Mouse (Mus musculus) myocyte (in vitro differentiated cells): ENCODE results near the gene Ghdc.

Experiments
- CEBPB ChIP-seq: IDR thresholded peaks from 2 replicates; pipeline ENCODE4 v1.6.1; 2011; ENCODE audit warnings: mild to moderate bottlenecking, moderate library complexity; ENCODE audit not compliant: poor library complexity, insufficient read depth, severe bottlenecking
- E2F4 ChIP-seq: IDR thresholded peaks from one replicate; pipeline ENCODE4 v1.6.1; 2011; ENCODE audit warnings: mild to moderate bottlenecking, control low read depth, moderate library complexity; ENCODE audit not compliant: insufficient read depth
- MAX ChIP-seq: IDR thresholded peaks from one replicate; pipeline ENCODE4 v1.6.1; 2011; ENCODE audit warnings: low read depth, mild to moderate bottlenecking, control low read depth
- MYOD1 ChIP-seq, 3 experiments: IDR thresholded peaks; one replicate each; pipeline ENCODE4 v1.6.1; 2011; ENCODE audit warnings: control low read depth in 2 of 3, low read depth in 2 of 3, mild to moderate bottlenecking in 2 of 3, moderate library complexity in 1 of 3; ENCODE audit not compliant: insufficient read length in 2 of 3, control insufficient read depth in 1 of 3
- MYOG ChIP-seq, 3 experiments: IDR thresholded peaks; one replicate each; pipeline ENCODE4 v1.6.1; 2011; ENCODE audit warnings: control low read depth in 2 of 3, low read depth in 2 of 3, mild to moderate bottlenecking in 2 of 3; ENCODE audit not compliant: insufficient read length in 2 of 3, control insufficient read depth in 1 of 3, insufficient read depth in 1 of 3
- POLR2A ChIP-seq: IDR thresholded peaks from one replicate; pipeline ENCODE4 v1.6.1; 2011; ENCODE audit warnings: low read depth, mild to moderate bottlenecking, control low read depth, moderate library complexity; ENCODE audit not compliant: insufficient read length
- POLR2AphosphoS2 ChIP-seq: IDR thresholded peaks from one replicate; pipeline ENCODE4 v1.6.1; 2011; ENCODE audit warnings: low read depth, control low read depth; ENCODE audit not compliant: insufficient read length
- REST ChIP-seq: IDR thresholded peaks from one replicate; pipeline ENCODE4 v1.6.1; 2011; ENCODE audit warnings: mild to moderate bottlenecking, control low read depth, moderate library complexity; ENCODE audit not compliant: insufficient read depth, insufficient read length
- TCF12 ChIP-seq: IDR thresholded peaks from one replicate; pipeline ENCODE4 v1.6.1; 2011; ENCODE audit warnings: mild to moderate bottlenecking, control low read depth; ENCODE audit not compliant: poor library complexity, insufficient read depth, severe bottlenecking
- USF1 ChIP-seq: IDR thresholded peaks from one replicate; pipeline ENCODE4 v1.6.1; 2011; ENCODE audit warnings: low read depth, mild to moderate bottlenecking, control low read depth, moderate library complexity

DNA sequence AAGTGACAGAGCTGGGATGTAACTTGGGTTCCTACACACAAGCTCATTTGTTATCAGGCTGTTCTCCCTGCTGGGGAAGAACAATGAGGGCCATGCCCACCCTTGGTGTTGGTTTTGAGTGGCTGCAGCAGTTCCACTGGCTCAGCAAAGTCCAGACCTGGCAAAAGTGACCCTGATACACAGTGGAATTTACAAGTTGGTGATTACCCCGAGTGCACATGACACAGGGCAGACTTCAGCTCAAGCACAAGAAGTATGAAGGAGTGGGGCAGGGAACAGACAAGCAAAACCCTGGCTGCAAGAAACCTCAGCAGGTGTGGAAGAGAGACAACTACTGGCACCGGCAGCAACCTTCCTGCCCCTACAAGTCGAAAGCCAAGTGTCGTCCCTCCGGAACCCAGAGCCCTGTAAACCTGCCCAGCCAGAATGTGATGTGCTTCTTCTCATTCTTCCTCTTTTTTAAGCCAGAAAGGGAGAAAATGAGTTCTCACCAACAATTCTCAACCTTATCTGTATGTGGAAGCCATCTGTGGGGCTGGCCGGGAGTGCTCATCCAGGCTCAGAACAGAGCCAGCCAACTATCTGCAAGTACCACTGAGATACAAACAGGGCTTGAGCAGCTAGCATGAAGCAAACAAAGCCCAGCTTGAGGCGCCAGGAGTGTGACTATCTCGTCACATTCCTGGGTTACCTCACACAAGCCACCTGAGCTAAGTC is 48.8 kb downstream of the Ghdc start:
- no peak for TF ChIP-seq POLR2A
- no peak for TF ChIP-seq E2F4
- TF ChIP-seq POLR2AphosphoS2 = no peak
- TF ChIP-seq MAX = no peak
- no peak for TF ChIP-seq MYOD1 (IDR thresholded peaks at IDR 0.05; ENCODE audit: control insufficient read depth in 1 of 3, insufficient read length in 2 of 3, low read depth in 2 of 3)
- TF ChIP-seq CEBPB = no peak
- no peak for TF ChIP-seq TCF12
- no peak for TF ChIP-seq REST
- no peak for TF ChIP-seq MYOG (IDR thresholded peaks at IDR 0.05; ENCODE audit: control insufficient read depth in 1 of 3, insufficient read depth in 1 of 3, insufficient read length in 2 of 3, low read depth in 2 of 3)
- TF ChIP-seq USF1 = no peak
